Mouse (Mus musculus): Measurements from ENCODE around the gene Polr3h.

GRCm38 (mm10) chr15:81915663-81916062 is 10.4 kb downstream of the Polr3h start:
- TF ChIP-seq CHD2 (IDR thresholded peaks at IDR 0.05; ENCODE audit: low read depth, low read length) (no peak), HCFC1 (IDR thresholded peaks at IDR 0.05; ENCODE audit: borderline replicate concordance, insufficient read depth, low read length) (no peak), ZC3H11A (IDR thresholded peaks at IDR 0.05; ENCODE audit: borderline replicate concordance, low read depth, low read length) (no peak), MAFK (IDR thresholded peaks at IDR 0.05; ENCODE audit: insufficient read depth, low read depth, low read length) (no peak)

Measured in ES-E14 (cell line).